Mouse (Mus musculus): ENCODE measurements at regions not wholly inside any gene's neighbourhood (a gene's known extent, or its start where the extent isn't known, plus 50 kb on each side); places are given as distances from the start of the nearest gene placed in this dataset.
"Not testable (repeated sequence)": the region's sequence is repeated elsewhere in the genome, so short reads cannot be mapped to it uniquely, and the experiment has no call there.

GRCm38 (mm10) chr2:72648294-72648693 lies 172.3 kb downstream of the Cdca7 start:
- H3K9ac ChIP-seq = no peak overlapping the region
- 43% methylated on average over 5 of the region's 5 CpGs for WGBS
- DNase-seq (no peak), ATAC-seq (no peak)
- no peak overlapping the region for H3K4me3 ChIP-seq (ENCODE audit: low read depth, low read length)
- H3K9me3 ChIP-seq (ENCODE audit: low read length) = no peaks in the 10 kb centered on the region
- TF ChIP-seq CTCF (IDR thresholded peaks at IDR 0.05; ENCODE audit: low read depth) = no peak
- H3K4me2 ChIP-seq (ENCODE audit: low read depth) = no peak overlapping the region
- no peaks in the 10 kb centered on the region for H3K36me3 ChIP-seq (ENCODE audit: insufficient read depth)
- H3K4me1 ChIP-seq (ENCODE audit: insufficient read depth) = no peaks in the 10 kb centered on the region
- H3K27ac ChIP-seq (ENCODE audit: low read depth, low read length) = no peak overlapping the region
- no peaks in the 10 kb centered on the region for H3K27me3 ChIP-seq (ENCODE audit: insufficient read depth, low read length)

- WGBS = 78% methylated on average over 9 of the region's 9 CpGs
- H3K9ac ChIP-seq = no peak overlapping the region
Measured at GRCm38 (mm10) chr2:72655864-72656263, 179.9 kb downstream of the Cdca7 start.

DNA sequence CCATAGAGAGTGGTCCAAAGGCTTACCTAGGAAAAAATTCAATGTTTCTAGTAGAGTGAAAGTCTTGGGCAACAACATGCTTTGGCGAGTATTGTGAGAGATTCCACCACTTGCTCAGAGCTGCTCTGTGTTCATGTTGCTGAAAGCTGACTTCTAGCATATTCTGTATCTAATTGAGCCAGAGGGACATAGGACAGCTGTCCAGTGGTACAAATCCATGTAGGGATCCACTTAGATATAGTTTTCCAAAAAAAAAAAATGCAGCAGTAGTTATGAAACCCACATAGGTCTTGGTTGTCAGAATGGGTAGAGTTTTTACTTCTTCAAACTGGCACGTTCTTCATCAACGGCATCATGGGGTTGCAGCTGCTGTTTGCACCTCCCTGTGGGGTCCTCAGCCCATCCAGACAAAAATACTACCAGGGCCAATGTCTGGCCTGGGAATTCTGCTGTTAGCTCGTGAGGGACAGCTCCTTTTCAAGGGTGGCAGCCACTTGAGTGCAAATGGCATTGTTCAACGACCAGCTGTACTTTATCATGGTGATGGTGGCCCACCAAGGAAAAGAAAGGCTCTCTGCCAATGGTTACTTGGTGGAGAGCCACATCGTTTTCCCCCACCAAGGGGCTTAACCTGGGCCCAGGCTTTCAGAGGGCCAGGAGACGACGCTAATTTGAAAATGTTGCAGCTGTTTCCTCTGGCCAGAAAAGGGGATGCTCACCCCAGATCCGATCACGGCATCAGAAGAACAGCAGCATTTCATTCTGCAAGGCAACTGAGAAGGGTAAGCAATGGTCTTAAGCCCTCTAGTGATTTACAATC lies 181.4 kb downstream of the Cdca7 start:
- ATAC-seq (peak; percentile 55; the same call in 1 of the 2 replicates), DNase-seq (no peak)
- H3K4me3 ChIP-seq (ENCODE audit: low read depth, low read length) = no peak overlapping the region
- H3K27ac ChIP-seq (ENCODE audit: low read depth, low read length) = no peak overlapping the region
- no peak for TF ChIP-seq CTCF (IDR thresholded peaks at IDR 0.05; ENCODE audit: low read depth)
- no peaks in the 10 kb centered on the region for H3K4me1 ChIP-seq (ENCODE audit: insufficient read depth)
- no peak overlapping the region for H3K9ac ChIP-seq
- no peak overlapping the region for H3K4me2 ChIP-seq (ENCODE audit: low read depth)
- no peaks in the 10 kb centered on the region for H3K36me3 ChIP-seq (ENCODE audit: insufficient read depth)
- H3K9me3 ChIP-seq (ENCODE audit: low read length) = no peaks in the 10 kb centered on the region
- WGBS = 52% methylated on average over 10 of the region's 10 CpGs
- H3K27me3 ChIP-seq (ENCODE audit: insufficient read depth, low read length) = no peaks in the 10 kb centered on the region

More at GRCm38 (mm10) chr2:72655864-72656263, 179.9 kb downstream of the Cdca7 start:
- Histone ChIP-seq H3K27ac (ENCODE audit: low read depth, low read length) (no peak overlapping the region), H3K9me3 (ENCODE audit: low read length) (no peaks in the 10 kb centered on the region), H3K4me1 (ENCODE audit: insufficient read depth) (no peaks in the 10 kb centered on the region), H3K27me3 (ENCODE audit: insufficient read depth, low read length) (no peaks in the 10 kb centered on the region), H3K4me3 (ENCODE audit: low read depth, low read length) (no peak overlapping the region), H3K36me3 (ENCODE audit: insufficient read depth) (no peaks in the 10 kb centered on the region), H3K4me2 (ENCODE audit: low read depth) (no peak overlapping the region)
- ATAC-seq = no peak
- TF ChIP-seq CTCF (IDR thresholded peaks at IDR 0.05; ENCODE audit: low read depth) = no peak
- DNase-seq = no peak

DNA sequence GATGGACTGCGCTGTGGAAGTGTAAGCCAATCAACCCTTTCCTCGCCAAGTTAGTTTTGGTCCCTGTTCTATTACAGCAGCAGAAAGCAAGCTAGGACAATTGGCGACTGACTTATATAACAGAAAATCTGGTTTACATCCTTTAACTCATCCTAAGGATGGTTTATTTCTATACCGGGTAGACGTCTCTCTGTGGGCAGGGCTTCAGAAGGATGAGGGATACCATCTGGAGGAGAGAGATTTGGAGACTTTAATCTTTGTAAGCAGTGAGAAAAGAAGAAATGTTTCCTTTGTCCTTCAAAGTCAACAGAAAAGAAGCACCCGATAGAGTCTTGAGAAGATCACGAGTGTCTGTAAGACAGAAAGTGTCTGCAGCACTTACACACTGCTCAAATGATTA lies 186.4 kb downstream of the Cdca7 start:
- Histone ChIP-seq H3K4me2 (ENCODE audit: low read depth) (no peak overlapping the region), H3K9me3 (ENCODE audit: low read length) (no peaks in the 10 kb centered on the region), H3K9ac (no peak overlapping the region), H3K27me3 (ENCODE audit: insufficient read depth, low read length) (no peaks in the 10 kb centered on the region), H3K4me3 (ENCODE audit: low read depth, low read length) (no peak overlapping the region), H3K27ac (ENCODE audit: low read depth, low read length) (no peak overlapping the region), H3K36me3 (ENCODE audit: insufficient read depth) (no peaks in the 10 kb centered on the region), H3K4me1 (ENCODE audit: insufficient read depth) (no peaks in the 10 kb centered on the region)
- WGBS = 87% methylated on average over 7 of the region's 7 CpGs
- no peak for ATAC-seq
- no peak for DNase-seq
- no peak for TF ChIP-seq CTCF (IDR thresholded peaks at IDR 0.05; ENCODE audit: low read depth)

DNA sequence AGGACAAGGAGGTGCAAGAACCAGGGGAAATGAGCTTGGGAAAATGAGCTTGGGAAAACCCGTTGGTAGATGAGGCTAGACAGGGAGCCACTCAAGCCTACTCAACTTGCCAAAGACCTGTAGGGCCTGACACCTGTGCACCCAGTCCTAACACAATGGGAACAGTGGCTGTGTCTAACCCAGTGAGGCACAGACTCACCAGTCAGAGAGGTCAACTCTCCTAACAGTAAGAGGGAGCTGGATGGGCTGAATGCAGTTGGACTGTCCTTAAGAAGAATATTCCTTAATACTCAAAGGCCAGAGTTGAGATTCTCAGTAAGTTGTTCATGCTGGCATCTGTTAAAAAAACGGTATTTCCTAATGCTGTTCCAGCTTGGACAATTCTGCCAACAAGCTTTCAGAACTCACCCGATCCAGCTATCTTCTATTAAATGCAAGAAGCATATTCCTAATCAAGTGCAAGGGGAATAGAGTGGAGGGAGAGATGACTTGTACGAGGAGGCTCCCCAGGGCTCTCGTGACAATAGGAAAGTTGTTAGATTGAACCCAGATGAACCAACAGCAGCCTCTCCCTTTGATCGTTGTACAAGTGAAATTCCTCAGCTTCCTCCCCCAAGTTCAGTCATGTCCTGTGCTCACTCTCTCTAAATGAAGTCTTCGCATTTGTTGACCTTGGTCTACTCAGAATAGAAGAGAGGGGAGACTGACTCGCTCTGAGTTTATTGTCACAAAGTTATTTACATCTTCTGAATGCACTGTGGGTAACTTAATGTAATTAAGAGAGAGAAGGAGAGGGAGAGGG lies 187.2 kb downstream of the Cdca7 start:
- Histone ChIP-seq H3K27me3 (ENCODE audit: insufficient read depth, low read length) (no peaks in the 10 kb centered on the region), H3K9ac (no peak overlapping the region), H3K4me1 (ENCODE audit: insufficient read depth) (no peaks in the 10 kb centered on the region), H3K36me3 (ENCODE audit: insufficient read depth) (no peaks in the 10 kb centered on the region), H3K9me3 (ENCODE audit: low read length) (no peaks in the 10 kb centered on the region), H3K4me3 (ENCODE audit: low read depth, low read length) (no peak overlapping the region), H3K4me2 (ENCODE audit: low read depth) (no peak overlapping the region), H3K27ac (ENCODE audit: low read depth, low read length) (no peak overlapping the region)
- ATAC-seq (no peak), DNase-seq (no peak)
- TF ChIP-seq CTCF (IDR thresholded peaks at IDR 0.05; ENCODE audit: low read depth) = no peak
- 71% methylated on average over 8 of the region's 8 CpGs for WGBS

GRCm38 (mm10) chr2:72667396-72667795 lies 191.4 kb downstream of the Cdca7 start:
- H3K9me3 ChIP-seq (ENCODE audit: low read length); ATAC-seq; H3K4me3 ChIP-seq (ENCODE audit: low read depth, low read length); DNase-seq; H3K27me3 ChIP-seq (ENCODE audit: insufficient read depth, low read length); H3K9ac ChIP-seq; H3K4me1 ChIP-seq (ENCODE audit: insufficient read depth); H3K36me3 ChIP-seq (ENCODE audit: insufficient read depth); H3K4me2 ChIP-seq (ENCODE audit: low read depth); H3K27ac ChIP-seq (ENCODE audit: low read depth, low read length): not testable (repeated sequence)
- 95% methylated on average over 16 of the region's 16 CpGs for WGBS
